10 mouse cellular contexts compared by ENCODE assay signal in the genomic region with DNA sequence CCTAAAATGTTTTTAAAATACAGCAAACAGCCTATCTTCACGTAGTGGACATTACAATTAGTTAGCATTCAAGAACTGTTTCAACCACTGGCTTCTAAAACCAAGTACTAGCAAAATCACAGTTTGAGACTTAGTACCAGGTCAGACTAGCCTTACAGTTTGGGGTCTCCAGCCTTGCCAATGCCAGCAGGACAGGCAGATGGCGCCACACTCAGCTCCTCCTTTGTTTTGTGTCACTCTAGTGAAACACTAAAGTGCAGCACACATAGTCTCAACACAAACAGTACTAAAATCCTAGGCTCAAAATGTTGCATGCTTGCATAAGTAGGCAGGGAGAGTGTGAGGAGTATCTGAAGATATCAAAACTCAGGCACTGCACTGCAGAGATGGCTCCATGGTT. TPM values are rescaled to one million over a fixed set of nuclear protein-coding genes. Genes with fewer than 3 reads are reported as not detected.
DNase-seq lines count a peak whose midpoint lies in the region.
"Had no signal": no experiment of that assay in that cellular context is flagged by ENCODE, and none has a peak within 500 bp of the region (broad histone marks: within the 10 kb centered on the region; RNA-seq: fewer than 3 reads in every experiment).

No protein-coding gene starts in this region.

- DNase-seq in adrenal gland, postnatal 10 days = peak; percentile 27
- DNase-seq in adrenal gland, adult 8-10 months = no peak
- DNase-seq in kidney, postnatal 14 days = peak; percentile 29
- no peak for DNase-seq in kidney, adult 9 months
- DNase-seq in 3T3-L1 (ENCODE audit: low read depth, low spot score) = peak; percentile 13
- peak; percentile 12 for DNase-seq in embryo, embryonic 11 days
- DNase-seq in left cerebral cortex, adult 18-20 months (ENCODE audit: low spot score in 2 of 2) = no peak
- DNase-seq in yolk sac, embryonic 10.5 days (ENCODE audit: low spot score) = no peak
- DNase-seq: adrenal gland, postnatal 14 days; heart, adult 18-20 months had no signal

RNA-seq across cellular contexts. Expression of gene Agtpbp1, which starts 53.8 kb away (rescaled TPM):
- total RNA-seq in adrenal gland, postnatal 10 days (2021) = 10 to 100 TPM; 29.7 to 49.9 TPM
- 10 to 100 TPM; 30.8 to 52.7 (median 43.7) TPM for total RNA-seq in adrenal gland, adult 8-10 months (2022)
- 100 to 1,000 TPM; 324 to 356 TPM for total RNA-seq in left cerebral cortex, adult 18-20 months (2021)

RNA-seq across cellular contexts. Expression of gene Naa35, which starts 53.9 kb away (rescaled TPM):
- total RNA-seq in adrenal gland, postnatal 10 days (2021) = 10 to 100 TPM; 54.9 to 63.5 TPM
- 10 to 100 TPM; 58.4 to 99.0 (median 93.4) TPM for total RNA-seq in adrenal gland, adult 8-10 months (2022)
- total RNA-seq in left cerebral cortex, adult 18-20 months (2021) = 100 to 1,000 TPM in 1 of 2 experiments, 10 to 100 TPM in 1; 88.5 to 107 TPM

Comparison
In these comparisons a context has a peak if more than half of its experiments do, and no peak if none do; other contexts are left out.
1. DNase-seq: peak in adrenal gland, postnatal 10 days (single experiment), kidney, postnatal 14 days (single experiment), 3T3-L1 (single experiment) and embryo, embryonic 11 days (single experiment); none in adrenal gland, adult 8-10 months (single experiment), kidney, adult 9 months (single experiment), left cerebral cortex, adult 18-20 months (0 of 2) and yolk sac, embryonic 10.5 days (single experiment).
2. RNA of gene Agtpbp1, which starts 53.8 kb away (total RNA-seq): 324 to 356 TPM in left cerebral cortex, adult 18-20 months; 29.7 to 49.9 TPM in adrenal gland, postnatal 10 days and 30.8 to 52.7 TPM in adrenal gland, adult 8-10 months; every median in the first group is over 4 times any median in the second.